Mouse (Mus musculus): Measurements from ENCODE around the gene Cyp2d26. TPM values are rescaled to one million over a fixed set of nuclear protein-coding genes. Genes with fewer than 3 reads are reported as not detected.

The Cyp2d26 gene
- polyA plus RNA-seq, 2 experiments from 2014 or later: 0.21 TPM; not detected in 1

GRCm38 (mm10) chr15:82763631-82764420 lies 30.3 kb downstream of the Cyp2d26 start, which contains the start of gene Cyp2d40:
Gene Cyp2d40, minus strand, starts transcription at chr15:82764183.
- ATAC-seq: no peak

GRCm38 (mm10) chr15:82748141-82748540 lies 46.0 kb downstream of the Cyp2d26 start:
- ATAC-seq: no peak

- ATAC-seq: no peak
These were observed 46.6 kb downstream of the Cyp2d26 start for GRCm38 (mm10) chr15:82747516-82747915.

Other genes with a start within 250 kb of the Cyp2d26 start
- not detected for gene Cyp2d12, start 239.2 kb downstream of the Cyp2d26 start, polyA plus RNA-seq (2017; shearing (Covaris generic))
- not detected for gene Cyp2d34, start 173.3 kb downstream of the Cyp2d26 start, polyA plus RNA-seq (2017; shearing (Covaris generic))
- not detected for gene Cyp2d40, start 30.1 kb downstream of the Cyp2d26 start, polyA plus RNA-seq (2017; shearing (Covaris generic))
- gene Tcf20, start 193.6 kb upstream of the Cyp2d26 start, polyA plus RNA-seq (2017; shearing (Covaris generic)): 10 to 100 TPM; 12.2 to 16.0 TPM
- gene Nfam1, start 239.0 kb upstream of the Cyp2d26 start, polyA plus RNA-seq (2017; shearing (Covaris generic)): under 1 TPM; 0.04 to 0.97 TPM